Mouse (Mus musculus) thymus, postnatal 36 days (tissue): Measurements from ENCODE around the gene Atp2b2.

Source experiments
- DNase-seq, 2 experiments: peaks; one replicate each; pipeline ENCODE4 v3.0.0; 2022; ENCODE audit warnings: mixed read lengths in 2 of 2

The Atp2b2 gene

DNA sequence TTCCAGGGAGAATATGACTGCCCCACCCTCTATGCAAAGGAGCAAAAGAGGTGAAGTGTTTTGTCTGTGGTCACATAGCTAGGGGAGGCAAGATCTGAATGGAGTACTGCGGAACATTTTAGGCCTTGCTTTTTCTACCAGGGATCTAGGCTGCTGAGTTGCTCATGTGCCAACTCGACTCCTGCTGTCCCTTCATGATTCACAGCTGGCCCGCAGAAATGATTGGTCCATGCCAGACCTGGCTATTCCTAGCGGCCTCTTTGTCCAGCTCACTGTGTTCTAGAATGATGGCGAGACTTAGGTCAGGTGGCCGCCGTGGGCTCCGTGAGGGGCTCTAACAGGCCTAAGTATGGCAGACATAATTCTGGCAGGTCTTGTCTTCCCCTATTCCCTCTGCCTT lies 103.0 kb downstream of the Atp2b2 start:
- no peak for DNase-seq

GRCm38 (mm10) chr6:113936811-113937508 lies 105.5 kb downstream of the Atp2b2 start:
- no peak for DNase-seq

- DNase-seq: no peak
Observed at GRCm38 (mm10) chr6:113936111-113936510, 106.3 kb downstream of the Atp2b2 start.

- DNase-seq: no peak
Observed at GRCm38 (mm10) chr6:113934692-113935091, 107.7 kb downstream of the Atp2b2 start.

- no peak for DNase-seq
Observed at GRCm38 (mm10) chr6:113933261-113934151, 108.9 kb downstream of the Atp2b2 start.

GRCm38 (mm10) chr6:113929191-113929875 lies 113.1 kb downstream of the Atp2b2 start:
- no peak for DNase-seq

DNA sequence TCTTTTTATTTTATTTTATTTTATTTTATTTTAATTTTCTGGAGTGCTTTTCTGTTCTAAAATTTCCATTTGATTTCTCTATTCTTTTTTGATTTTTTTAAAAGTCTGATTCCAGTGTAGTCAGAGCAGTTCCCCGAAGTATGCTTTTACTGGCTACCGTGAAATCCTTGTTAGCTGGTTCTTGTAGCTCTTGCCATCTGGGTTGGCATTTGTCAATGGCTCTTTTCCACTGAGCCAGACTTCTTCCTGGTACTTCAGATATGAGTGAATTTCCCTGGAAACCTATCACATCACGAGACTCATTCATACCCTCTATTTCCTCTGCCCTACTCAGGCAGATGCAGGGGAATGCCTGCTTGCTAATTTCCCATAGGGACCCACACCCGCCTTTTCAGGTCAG lies 119.2 kb downstream of the Atp2b2 start:
- DNase-seq: no peak

DNA sequence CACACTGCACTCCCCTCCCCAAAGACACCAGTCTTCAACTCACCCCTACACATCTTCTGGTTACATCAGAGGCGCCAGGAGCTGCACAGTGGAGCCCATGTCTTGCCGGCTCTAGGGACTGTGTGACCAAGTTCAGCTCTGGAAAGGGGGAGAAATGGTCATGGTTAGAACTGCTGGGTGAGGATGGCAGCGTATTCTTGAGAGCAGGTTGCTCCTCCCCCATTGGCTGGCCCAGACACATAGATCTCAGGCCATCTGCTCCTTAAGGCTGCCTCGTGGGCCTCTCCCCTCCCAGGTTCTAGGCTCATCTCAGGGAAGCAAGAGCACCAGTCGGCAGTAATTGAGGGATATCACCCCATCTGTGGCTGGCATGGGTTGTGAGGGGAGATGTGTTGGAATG lies 121.9 kb downstream of the Atp2b2 start:
- DNase-seq: no peak

DNA sequence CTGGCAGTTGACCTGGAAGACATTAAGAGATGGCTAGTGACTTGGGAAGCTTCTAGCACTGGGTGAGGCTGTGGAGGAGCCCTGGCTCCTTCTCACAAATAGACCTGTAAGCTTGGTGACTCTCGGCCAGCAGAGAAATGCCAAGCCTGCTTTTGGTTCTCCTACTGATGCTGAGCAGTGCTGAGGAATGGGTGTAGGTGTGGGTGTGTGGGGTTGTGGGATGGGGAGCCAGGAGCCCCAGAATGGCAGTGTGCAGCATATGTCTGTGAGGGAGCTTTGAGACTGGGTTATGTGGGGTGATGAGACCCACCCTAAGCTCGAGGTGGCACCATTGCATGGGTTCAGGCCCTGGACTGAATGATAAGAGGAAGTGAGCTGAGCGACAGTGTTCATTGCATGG lies 129.7 kb downstream of the Atp2b2 start:
- DNase-seq: no peak

- no peak for DNase-seq
Observed at GRCm38 (mm10) chr6:113911094-113911493, 131.3 kb downstream of the Atp2b2 start.

DNA sequence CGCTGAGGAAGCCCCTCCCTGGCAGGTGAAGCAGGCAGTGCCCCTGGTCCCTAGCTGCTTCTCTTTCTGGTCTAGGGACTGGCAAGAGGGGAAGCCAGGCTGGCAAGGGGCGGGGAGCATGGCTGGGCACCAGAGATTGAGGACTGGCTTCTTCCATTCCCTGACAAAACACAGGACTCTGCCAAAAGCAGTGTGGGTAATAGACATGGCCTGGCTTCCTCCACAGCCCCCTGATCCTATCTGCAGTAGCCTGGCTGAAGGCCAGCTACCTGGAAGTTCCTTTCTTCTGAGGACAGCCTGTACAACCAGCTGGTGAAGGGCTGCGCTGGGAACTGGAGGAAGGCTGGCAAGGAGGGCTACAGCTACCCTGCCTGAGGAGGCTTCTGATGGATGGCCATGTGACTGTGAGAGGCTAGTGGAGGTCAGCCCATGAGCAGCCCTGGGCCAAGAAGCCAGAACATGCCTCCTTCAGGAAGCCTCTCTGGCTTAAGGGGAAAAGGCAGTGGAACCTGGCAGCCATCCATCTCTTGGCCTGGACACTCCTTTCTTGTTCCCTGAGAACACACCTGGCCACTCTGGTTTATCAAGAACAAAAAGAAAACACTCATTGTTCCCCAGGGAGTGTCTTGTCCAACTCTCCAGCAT lies 131.9 kb downstream of the Atp2b2 start:
- DNase-seq: no peak

GRCm38 (mm10) chr6:113909836-113910235 lies 132.6 kb downstream of the Atp2b2 start:
- no peak for DNase-seq

DNA sequence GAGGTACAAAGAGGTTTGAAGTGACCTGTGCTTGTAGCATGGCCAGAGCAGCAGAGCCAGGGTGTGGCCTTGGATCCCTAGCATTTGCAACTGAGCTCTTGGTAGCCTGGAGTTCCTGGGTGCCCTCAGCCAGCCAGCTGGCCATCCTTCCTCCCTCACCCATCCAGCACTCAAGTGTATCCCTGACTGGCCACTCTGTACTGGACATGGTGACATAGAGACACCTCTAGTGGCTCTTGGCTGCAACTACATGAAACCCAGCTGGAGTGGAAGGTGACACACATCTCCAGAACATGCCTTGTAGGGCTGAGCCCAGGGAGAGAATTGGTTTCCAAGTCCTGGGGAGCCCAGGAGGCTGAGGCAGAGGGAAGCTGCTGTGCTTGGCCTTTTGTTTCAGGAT lies 134.3 kb downstream of the Atp2b2 start:
- no peak for DNase-seq

GRCm38 (mm10) chr6:113904406-113904805 lies 138.0 kb downstream of the Atp2b2 start:
- no peak for DNase-seq

GRCm38 (mm10) chr6:113896023-113896422 lies 146.4 kb downstream of the Atp2b2 start:
- DNase-seq: no peak

GRCm38 (mm10) chr6:113894008-113894407 lies 148.4 kb downstream of the Atp2b2 start:
- DNase-seq: no peak

DNA sequence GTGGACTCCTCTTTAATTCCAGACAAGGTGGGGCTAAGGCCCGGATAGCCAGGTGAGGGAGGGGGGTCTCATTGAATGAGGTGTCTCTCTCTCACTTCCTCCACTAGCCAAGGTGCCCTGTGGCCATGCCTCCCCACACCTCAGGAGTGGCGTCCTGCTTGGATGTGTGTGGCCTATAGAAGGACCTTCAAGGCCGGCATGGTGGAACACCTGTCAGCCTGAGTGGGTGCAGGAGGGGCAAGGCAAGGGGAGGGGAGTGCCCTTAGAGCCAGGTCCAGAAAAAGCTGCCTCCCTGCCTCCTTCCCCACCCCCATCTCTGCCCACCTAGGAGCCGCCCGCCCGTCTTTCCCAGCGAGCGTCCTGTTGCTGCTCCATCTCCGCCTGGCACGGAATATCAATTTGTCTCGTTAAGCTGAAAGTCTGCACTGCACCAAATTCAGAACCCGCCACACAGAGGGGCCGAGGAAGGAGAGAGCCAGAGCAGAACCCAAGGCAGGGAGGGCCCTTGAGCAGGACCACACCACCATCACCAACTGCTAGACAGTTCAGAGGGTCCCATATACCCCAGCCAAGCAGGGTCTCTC lies 150.2 kb downstream of the Atp2b2 start:
- no peak for DNase-seq

GRCm38 (mm10) chr6:113891225-113891967 lies 151.0 kb downstream of the Atp2b2 start:
- DNase-seq: no peak

GRCm38 (mm10) chr6:113890858-113891213 lies 151.6 kb downstream of the Atp2b2 start:
- DNase-seq: no peak

DNA sequence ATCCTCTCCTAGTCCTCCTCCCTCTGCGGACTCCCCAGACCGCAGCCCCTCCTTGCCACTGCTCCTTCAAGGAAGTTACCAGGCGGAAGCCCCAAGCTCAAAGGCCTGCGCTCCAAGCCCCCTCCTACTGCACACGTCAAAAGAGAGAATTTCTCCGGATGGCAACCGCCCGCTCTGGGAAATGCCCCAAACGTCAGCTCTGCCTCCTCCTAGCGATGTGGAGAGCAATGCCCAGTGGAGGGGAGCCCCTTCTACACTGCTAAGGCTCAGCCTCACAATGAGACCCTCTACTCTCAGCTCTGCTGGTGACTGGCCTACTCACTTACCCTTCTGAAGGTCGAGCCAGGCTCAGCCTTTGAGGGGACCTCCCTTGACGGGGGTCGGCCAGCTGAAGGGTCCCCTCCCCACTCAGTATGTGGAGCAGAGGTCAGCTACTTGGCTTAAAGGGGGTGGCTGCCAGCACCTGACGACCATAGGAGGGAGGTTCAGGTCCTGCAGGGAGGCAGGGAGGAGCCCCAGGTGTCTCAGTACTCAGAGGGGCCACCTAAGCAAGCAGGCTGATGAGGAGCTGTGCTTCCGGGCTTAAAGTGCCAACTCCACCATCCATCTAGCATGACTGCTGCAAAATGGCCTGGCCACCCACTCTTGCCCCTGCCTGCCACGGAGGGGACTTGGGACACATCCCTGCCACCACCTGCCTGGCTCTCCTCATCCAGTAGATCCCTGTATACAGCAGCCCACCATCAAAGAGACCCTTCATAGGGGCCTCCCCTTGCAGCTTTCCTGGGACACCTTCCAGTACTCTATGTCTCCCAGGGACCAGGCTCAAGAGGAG lies 152.2 kb downstream of the Atp2b2 start:
- no peak for DNase-seq

- no peak for DNase-seq
Observed at GRCm38 (mm10) chr6:113889180-113889579, 153.2 kb downstream of the Atp2b2 start.
